Mouse (Mus musculus): ENCODE data around the gene Krtap4-7. TPM values are rescaled to one million over a fixed set of nuclear protein-coding genes. Genes with fewer than 3 reads are reported as not detected.
"Not testable (repeated sequence)": the region's sequence is repeated elsewhere in the genome, so short reads cannot be mapped to it uniquely, and the experiment has no call there.

Gene Krtap4-7
- polyA plus RNA-seq, 1 experiment from 2014 or later = not detected

DNA sequence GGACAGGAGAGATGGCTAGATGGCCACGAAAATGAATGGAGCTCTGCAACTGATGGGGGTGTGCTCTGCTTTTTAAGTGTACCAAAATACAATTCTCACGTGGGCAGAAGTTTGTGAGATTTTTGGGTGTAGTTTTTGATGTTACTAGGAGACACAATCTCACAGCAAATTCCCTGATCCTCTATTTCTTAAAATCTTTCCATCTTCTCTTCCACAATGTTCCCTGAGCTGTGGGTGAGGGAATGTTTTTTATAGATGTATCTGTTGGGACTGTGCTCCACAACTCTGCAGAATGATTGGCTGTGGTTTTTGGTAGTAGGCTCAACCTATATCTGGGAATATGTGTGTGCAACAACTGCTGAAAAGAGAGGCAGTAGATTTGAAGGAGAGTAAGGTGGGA is 10.6 kb downstream of the Krtap4-7 start:
- ATAC-seq (replicated peaks; ENCODE audit: low FRiP score, low read depth) (no peak), DNase-seq (ENCODE audit: low spot score) (no peak)
- Histone ChIP-seq H3K9ac (ENCODE audit: low read depth, low read length) (no peak overlapping the region), H3K4me3 (replicated peaks; ENCODE audit: low read depth, low read length) (no peak overlapping the region), H3K27ac (no peak overlapping the region), H3K9me3 (replicated peaks; ENCODE audit: low read length) (no peaks in the 10 kb centered on the region), H3K36me3 (ENCODE audit: insufficient read depth, low read length) (no peaks in the 10 kb centered on the region), H3K4me1 (replicated peaks; ENCODE audit: insufficient read depth, low read length) (no peaks in the 10 kb centered on the region), H3K4me2 (ENCODE audit: low read length) (no peak overlapping the region), H3K27me3 (ENCODE audit: insufficient read depth, low read length) (no peaks in the 10 kb centered on the region)
- TF ChIP-seq CTCF (IDR thresholded peaks at IDR 0.05; ENCODE audit: low read depth) = no peak
- 68% methylated on average over 2 of the region's 2 CpGs for WGBS

DNA sequence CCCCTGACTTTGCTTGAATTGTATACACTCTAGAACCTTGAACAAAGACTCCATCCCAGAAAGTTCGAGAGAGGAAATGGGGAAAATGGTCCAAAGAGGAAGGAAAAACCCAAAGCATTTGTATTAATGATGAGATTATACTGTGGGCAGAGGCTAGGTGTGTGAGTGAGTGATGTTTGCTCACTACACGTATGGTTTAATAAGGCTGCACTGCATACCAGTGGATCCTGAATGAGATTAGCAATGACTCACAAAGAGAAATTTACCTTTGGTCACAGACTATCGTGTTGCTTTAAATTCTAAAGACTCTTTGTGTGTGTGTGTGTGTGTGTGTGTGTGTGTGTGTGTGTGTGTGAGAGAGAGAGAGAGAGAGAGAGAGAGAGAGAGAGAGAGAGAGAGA is 13.0 kb downstream of the Krtap4-7 start:
- H3K27me3 ChIP-seq (ENCODE audit: insufficient read depth, low read length) = no peaks in the 10 kb centered on the region
- TF ChIP-seq CTCF (IDR thresholded peaks at IDR 0.05; ENCODE audit: low read depth) = no peak
- H3K9me3 ChIP-seq (replicated peaks; ENCODE audit: low read length) = no peaks in the 10 kb centered on the region
- ATAC-seq (replicated peaks; ENCODE audit: low FRiP score, low read depth) = no peak
- no peak overlapping the region for H3K9ac ChIP-seq (ENCODE audit: low read depth, low read length)
- no peaks in the 10 kb centered on the region for H3K4me1 ChIP-seq (replicated peaks; ENCODE audit: insufficient read depth, low read length)
- DNase-seq (ENCODE audit: low spot score) = no peak
- no peak overlapping the region for H3K4me2 ChIP-seq (ENCODE audit: low read length)
- H3K36me3 ChIP-seq (ENCODE audit: insufficient read depth, low read length) = no peaks in the 10 kb centered on the region
- 75% methylated on average over 3 of the region's 3 CpGs for WGBS
- H3K27ac ChIP-seq = no peak overlapping the region
- no peak overlapping the region for H3K4me3 ChIP-seq (replicated peaks; ENCODE audit: low read depth, low read length)

DNA sequence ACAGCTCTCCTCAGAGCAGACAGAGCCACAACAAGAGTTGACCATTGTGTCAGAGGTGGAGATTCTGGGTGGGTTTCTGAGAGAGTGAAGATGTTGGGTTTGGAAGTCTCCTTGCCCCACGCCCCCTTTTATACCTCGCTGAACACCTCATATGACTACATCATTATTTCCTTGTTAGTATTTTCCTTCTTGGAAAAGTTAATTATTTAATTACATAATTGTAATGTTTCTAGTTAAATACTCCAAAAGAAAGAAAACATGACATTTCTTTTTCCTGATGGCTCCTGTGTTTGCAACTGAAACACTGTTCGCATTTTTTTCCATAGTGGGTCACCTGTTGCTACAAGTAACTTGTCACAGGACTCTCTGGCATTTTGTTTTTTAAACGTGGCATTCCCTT is 15.8 kb downstream of the Krtap4-7 start, which contains the start of gene Krtap4-1:
Gene Krtap4-1, minus strand, starts transcription at position 101 of the 400 bp plus-strand sequence.
- Histone ChIP-seq H3K4me2 (ENCODE audit: low read length) (no peak within 1 kb of the TSS), H3K9ac (ENCODE audit: low read depth, low read length) (no peak within 1 kb of the TSS), H3K27me3 (ENCODE audit: insufficient read depth, low read length) (no peaks in the 10 kb centered on the region), H3K4me1 (replicated peaks; ENCODE audit: insufficient read depth, low read length) (no peaks in the 10 kb centered on the region), H3K36me3 (ENCODE audit: insufficient read depth, low read length) (no peaks in the 10 kb centered on the region), H3K4me3 (replicated peaks; ENCODE audit: low read depth, low read length) (no peak within 1 kb of the TSS), H3K9me3 (replicated peaks; ENCODE audit: low read length) (no peaks in the 10 kb centered on the region), H3K27ac (no peak within 1 kb of the TSS)
- TF ChIP-seq CTCF (IDR thresholded peaks at IDR 0.05; ENCODE audit: low read depth) = no peak
- ATAC-seq (replicated peaks; ENCODE audit: low FRiP score, low read depth) (no peak), DNase-seq (ENCODE audit: low spot score) (no peak)
- 75% methylated on average over 4 of the region's 4 CpGs for WGBS

DNA sequence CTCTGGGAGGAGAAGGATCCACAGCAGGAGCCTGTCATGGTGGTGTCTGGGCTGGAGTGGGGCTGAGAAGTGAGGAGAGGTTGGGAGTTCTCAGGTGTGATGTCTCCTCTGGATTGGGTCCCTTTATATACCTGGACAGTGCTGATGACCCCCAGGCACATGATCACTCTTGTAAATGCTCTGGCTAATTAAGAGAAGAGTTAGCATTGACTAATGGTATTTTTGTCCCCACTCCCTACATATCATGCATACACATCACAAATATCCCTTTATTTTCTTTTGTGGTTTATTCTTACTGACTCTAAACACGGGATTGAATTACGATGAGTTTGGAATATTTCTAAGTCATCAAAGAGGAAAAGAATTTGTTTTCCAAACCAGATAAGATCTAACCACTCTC is 23.6 kb downstream of the Krtap4-7 start, which contains the start of gene Gm11562:
Gene Gm11562, minus strand, starts transcription at position 101 of the 400 bp plus-strand sequence.
- no peaks in the 10 kb centered on the region for H3K36me3 ChIP-seq (ENCODE audit: insufficient read depth, low read length)
- no peak within 1 kb of the TSS for H3K27ac ChIP-seq
- no peaks in the 10 kb centered on the region for H3K27me3 ChIP-seq (ENCODE audit: insufficient read depth, low read length)
- no peaks in the 10 kb centered on the region for H3K9me3 ChIP-seq (replicated peaks; ENCODE audit: low read length)
- no peak within 1 kb of the TSS for H3K4me3 ChIP-seq (replicated peaks; ENCODE audit: low read depth, low read length)
- no peak within 1 kb of the TSS for H3K4me2 ChIP-seq (ENCODE audit: low read length)
- no peak for DNase-seq (ENCODE audit: low spot score)
- ATAC-seq (replicated peaks; ENCODE audit: low FRiP score, low read depth) = no peak
- H3K9ac ChIP-seq (ENCODE audit: low read depth, low read length) = no peak within 1 kb of the TSS
- H3K4me1 ChIP-seq (replicated peaks; ENCODE audit: insufficient read depth, low read length) = no peaks in the 10 kb centered on the region
- 61% methylated on average over 2 of the region's 2 CpGs for WGBS
- TF ChIP-seq CTCF (IDR thresholded peaks at IDR 0.05; ENCODE audit: low read depth) = no peak

DNA sequence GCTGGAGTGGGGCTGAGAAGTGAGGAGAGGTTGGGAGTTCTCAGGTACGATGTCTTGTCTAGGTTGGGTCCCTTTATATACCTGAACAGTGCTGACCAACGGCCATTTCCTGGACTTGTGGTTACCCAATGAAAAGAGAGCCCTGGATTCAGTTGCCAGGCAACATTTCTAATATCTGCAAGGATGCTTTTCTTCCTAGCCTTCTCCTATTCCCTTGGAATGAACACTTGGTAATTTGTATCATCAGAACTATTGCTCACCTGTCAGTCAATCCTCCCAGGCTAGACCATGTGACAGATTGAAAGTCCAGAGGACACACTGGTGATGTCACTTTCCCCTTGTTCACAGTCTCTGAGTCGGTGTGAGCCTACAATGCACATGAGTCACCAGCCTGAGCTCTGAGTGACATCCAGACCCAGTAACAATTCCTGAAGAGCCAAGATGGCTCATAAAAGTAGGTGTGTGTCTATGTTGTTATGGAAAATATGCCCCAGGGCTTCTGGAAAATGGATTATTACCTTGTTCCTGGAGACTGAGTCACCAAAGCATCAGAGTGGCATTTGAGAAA is 29.0 kb downstream of the Krtap4-7 start, which contains the start of gene Krtap2-4:
Gene Krtap2-4, minus strand, starts transcription at position 51 of the 568 bp plus-strand sequence.
- H3K27me3 ChIP-seq (ENCODE audit: insufficient read depth, low read length) = no peaks in the 10 kb centered on the region
- no peak within 1 kb of the TSS for H3K4me2 ChIP-seq (ENCODE audit: low read length)
- H3K9ac ChIP-seq (ENCODE audit: low read depth, low read length) = no peak within 1 kb of the TSS
- no peak within 1 kb of the TSS for H3K27ac ChIP-seq
- 68% methylated on average over 3 of the region's 3 CpGs for WGBS
- no peaks in the 10 kb centered on the region for H3K36me3 ChIP-seq (ENCODE audit: insufficient read depth, low read length)
- H3K9me3 ChIP-seq (replicated peaks; ENCODE audit: low read length) = no peaks in the 10 kb centered on the region
- DNase-seq (ENCODE audit: low spot score) (no peak), ATAC-seq (replicated peaks; ENCODE audit: low FRiP score, low read depth) (no peak)
- no peaks in the 10 kb centered on the region for H3K4me1 ChIP-seq (replicated peaks; ENCODE audit: insufficient read depth, low read length)
- H3K4me3 ChIP-seq (replicated peaks; ENCODE audit: low read depth, low read length) = no peak within 1 kb of the TSS
- no peak for TF ChIP-seq CTCF (IDR thresholded peaks at IDR 0.05; ENCODE audit: low read depth)

DNA sequence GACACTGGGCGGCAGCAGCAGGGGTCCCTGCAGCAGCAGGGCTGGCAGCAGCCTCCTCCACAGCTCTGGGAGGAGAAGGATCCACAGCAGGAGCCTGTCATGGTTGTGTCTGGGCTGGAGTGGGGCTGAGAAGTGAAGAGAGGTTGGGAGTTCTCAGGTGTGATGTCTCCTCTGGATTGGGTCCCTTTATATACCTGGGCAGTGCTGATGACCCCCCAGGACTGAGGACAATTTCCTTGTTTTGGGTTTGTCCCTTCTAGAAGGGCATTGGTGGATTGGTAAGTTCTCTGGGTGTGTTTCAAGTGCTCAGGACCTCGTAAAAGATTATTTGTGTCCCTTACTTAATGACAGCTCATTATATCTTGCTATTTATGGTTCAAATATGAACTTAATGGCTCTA is 33.8 kb downstream of the Krtap4-7 start, which contains the start of gene Gm11937:
Gene Gm11937, minus strand, starts transcription at position 101 of the 400 bp plus-strand sequence.
- not testable (repeated sequence) for H3K9ac ChIP-seq (ENCODE audit: low read depth, low read length); H3K9me3 ChIP-seq (replicated peaks; ENCODE audit: low read length); H3K4me2 ChIP-seq (ENCODE audit: low read length); H3K36me3 ChIP-seq (ENCODE audit: insufficient read depth, low read length); DNase-seq (ENCODE audit: low spot score); H3K27ac ChIP-seq; H3K4me1 ChIP-seq (replicated peaks; ENCODE audit: insufficient read depth, low read length); H3K4me3 ChIP-seq (replicated peaks; ENCODE audit: low read depth, low read length); H3K27me3 ChIP-seq (ENCODE audit: insufficient read depth, low read length); ATAC-seq (replicated peaks; ENCODE audit: low FRiP score, low read depth)
- WGBS = 55% methylated on average over 1 of the region's 2 CpGs

DNA sequence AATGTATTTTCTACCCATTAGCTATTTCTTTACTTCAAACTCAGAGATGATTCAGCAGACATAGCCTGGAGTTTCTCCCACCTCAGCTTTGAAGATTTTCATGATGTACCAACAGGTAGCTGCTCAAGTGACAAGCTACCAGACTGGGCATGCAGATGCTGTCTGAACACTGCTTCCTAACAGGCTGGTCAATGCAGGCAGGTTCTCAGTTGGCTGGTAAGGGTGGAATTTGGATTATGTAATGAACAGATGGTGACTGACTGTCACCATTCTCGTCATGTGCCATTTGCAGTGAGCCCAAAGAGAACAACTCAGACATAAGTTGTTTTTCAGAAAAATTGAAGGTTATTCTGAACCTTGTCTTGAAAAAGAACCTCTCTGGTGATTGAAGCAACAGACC is 34.8 kb downstream of the Krtap4-7 start:
- H3K4me3 ChIP-seq (replicated peaks; ENCODE audit: low read depth, low read length) = no peak overlapping the region

DNA sequence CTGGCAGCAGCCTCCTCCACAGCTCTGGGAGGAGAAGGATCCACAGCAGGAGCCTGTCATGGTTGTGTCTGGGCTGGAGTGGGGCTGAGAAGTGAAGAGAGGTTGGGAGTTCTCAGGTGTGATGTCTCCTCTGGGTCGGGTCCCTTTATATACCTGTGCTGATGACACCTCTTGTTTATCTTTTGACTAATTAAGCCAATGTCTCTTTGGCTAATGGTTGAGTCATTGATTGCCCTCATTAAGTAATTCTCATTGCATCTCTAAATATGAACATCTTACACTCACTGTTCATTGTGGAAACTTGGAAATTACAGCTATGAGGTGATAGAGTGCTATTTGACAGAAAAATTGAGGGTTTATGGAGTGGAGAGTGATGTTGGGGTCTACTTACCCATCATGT is 40.7 kb downstream of the Krtap4-7 start, which contains the start of gene Gm11938:
Gene Gm11938, minus strand, starts transcription at position 101 of the 400 bp plus-strand sequence.
- not testable (repeated sequence) for H3K4me3 ChIP-seq (replicated peaks; ENCODE audit: low read depth, low read length); H3K9ac ChIP-seq (ENCODE audit: low read depth, low read length); H3K27me3 ChIP-seq (ENCODE audit: insufficient read depth, low read length); H3K9me3 ChIP-seq (replicated peaks; ENCODE audit: low read length); H3K27ac ChIP-seq; H3K4me1 ChIP-seq (replicated peaks; ENCODE audit: insufficient read depth, low read length); H3K36me3 ChIP-seq (ENCODE audit: insufficient read depth, low read length); ATAC-seq (replicated peaks; ENCODE audit: low FRiP score, low read depth); DNase-seq (ENCODE audit: low spot score); H3K4me2 ChIP-seq (ENCODE audit: low read length)
- WGBS = 36% methylated on average over 1 of the region's 1 CpGs

More for the DNA sequence above, 34.8 kb downstream of the Krtap4-7 start:
- no peak overlapping the region for H3K27ac ChIP-seq
- no peak overlapping the region for H3K4me2 ChIP-seq (ENCODE audit: low read length)
- H3K27me3 ChIP-seq (ENCODE audit: insufficient read depth, low read length) = no peaks in the 10 kb centered on the region
- H3K4me1 ChIP-seq (replicated peaks; ENCODE audit: insufficient read depth, low read length) = no peaks in the 10 kb centered on the region
- ATAC-seq (replicated peaks; ENCODE audit: low FRiP score, low read depth) = no peak
- TF ChIP-seq CTCF (IDR thresholded peaks at IDR 0.05; ENCODE audit: low read depth) = no peak
- H3K9ac ChIP-seq (ENCODE audit: low read depth, low read length) = no peak overlapping the region
- DNase-seq (ENCODE audit: low spot score) = no peak
- H3K36me3 ChIP-seq (ENCODE audit: insufficient read depth, low read length) = no peaks in the 10 kb centered on the region
- no peaks in the 10 kb centered on the region for H3K9me3 ChIP-seq (replicated peaks; ENCODE audit: low read length)
- 84% methylated on average over 1 of the region's 1 CpGs for WGBS

DNA sequence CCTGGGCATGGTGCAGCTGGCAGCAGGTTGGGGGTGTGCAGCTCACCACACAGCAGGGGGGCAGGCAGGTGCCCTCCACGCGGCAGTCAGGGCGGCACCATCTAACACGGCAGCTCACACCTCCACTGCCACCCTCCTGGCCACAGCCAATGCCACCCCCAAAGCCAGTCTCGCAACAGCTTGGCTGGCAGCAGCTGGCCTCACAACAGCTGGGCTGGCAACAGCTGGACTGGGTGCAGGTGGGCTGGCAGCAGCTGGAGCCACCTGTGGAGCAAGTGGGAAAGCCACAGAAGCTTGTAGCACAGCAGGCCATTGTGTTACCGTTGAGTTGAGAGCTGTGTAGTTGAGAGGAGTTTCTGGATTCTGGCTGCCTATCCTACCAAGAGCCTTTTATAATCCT is 46.1 kb downstream of the Krtap4-7 start, which contains the start of gene Krtap9-3:
Gene Krtap9-3, minus strand, starts transcription at position 364 of the 400 bp plus-strand sequence.
- H3K4me3 ChIP-seq (replicated peaks; ENCODE audit: low read depth, low read length); H3K27ac ChIP-seq; H3K4me2 ChIP-seq (ENCODE audit: low read length); ATAC-seq (replicated peaks; ENCODE audit: low FRiP score, low read depth); DNase-seq (ENCODE audit: low spot score); H3K9ac ChIP-seq (ENCODE audit: low read depth, low read length); H3K9me3 ChIP-seq (replicated peaks; ENCODE audit: low read length); H3K27me3 ChIP-seq (ENCODE audit: insufficient read depth, low read length); H3K4me1 ChIP-seq (replicated peaks; ENCODE audit: insufficient read depth, low read length); H3K36me3 ChIP-seq (ENCODE audit: insufficient read depth, low read length): not testable (repeated sequence)
- 69% methylated on average over 6 of the region's 6 CpGs for WGBS

All from kidney, postnatal 0 days (tissue).